In the genomic region with DNA sequence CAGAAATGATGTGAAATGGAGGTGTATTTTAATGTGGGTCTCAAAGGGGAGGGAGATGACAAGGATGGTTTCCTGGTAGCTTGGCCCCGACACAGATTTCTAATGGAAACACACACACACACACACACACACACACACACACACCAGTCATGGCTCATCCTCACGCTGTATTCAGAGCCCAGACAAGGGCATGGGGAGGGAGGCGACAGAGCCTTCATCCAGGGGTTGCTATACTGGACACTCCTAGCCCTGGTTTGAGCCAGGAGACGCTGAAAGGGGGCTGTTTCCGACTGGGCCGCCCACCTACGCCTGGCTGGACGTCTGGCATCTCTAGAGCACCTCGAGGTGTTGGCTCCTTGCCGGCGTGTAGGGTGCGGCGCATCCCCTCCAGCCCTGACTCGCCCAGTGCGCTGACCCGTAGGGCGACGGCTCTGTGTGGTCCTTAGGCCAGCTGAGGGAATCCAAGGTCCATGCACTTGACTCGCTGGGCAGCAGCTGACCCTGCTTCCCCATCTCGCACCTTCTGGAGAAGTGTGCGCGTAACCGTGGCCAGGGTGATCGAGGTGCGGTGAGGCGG, we compare ENCODE assay signal across 8 mouse cellular contexts. TPM values are rescaled to one million over a fixed set of nuclear protein-coding genes. Genes with fewer than 3 reads are reported as not detected.
DNase-seq lines count a peak whose midpoint lies in the region; ATAC-seq and TF ChIP-seq lines count a peak whose summit lies in the region.

Gene Dbndd2 (plus strand): TSS at position 426 of the 577 bp plus-strand sequence.

- H3K36me3 ChIP-seq in hindbrain, postnatal 0 days (ENCODE audit: insufficient read depth, low read length) = peaks cover 12% of the 10 kb centered on the region; the same call in 1 of the 2 replicates
- H3K36me3 ChIP-seq in limb, embryonic 10.5 days = no peaks in the 10 kb centered on the region
- H3K36me3 ChIP-seq in midbrain, embryonic 11.5 days (ENCODE audit: control insufficient read depth, insufficient read depth, low read length) = no peaks in the 10 kb centered on the region

- DNase-seq in cerebellum, adult 2 months = no peak
- no peak for DNase-seq in cerebellum, adult 18-20 months
- no peak for DNase-seq in adrenal gland, postnatal 4 days (ENCODE audit: low spot score in 2 of 2)
- peak; percentile 45 for DNase-seq in gastrocnemius, postnatal 14 days
- peak; percentile 30 for DNase-seq in hindbrain, postnatal 0 days (ENCODE audit: low spot score)
- peak; percentile 52 for DNase-seq in limb, embryonic 10.5 days (ENCODE audit: low spot score)
- DNase-seq in midbrain, embryonic 11.5 days (ENCODE audit: low spot score, missing footprints) = peak; percentile 92
- DNase-seq in urinary bladder, postnatal 4 days (ENCODE audit: low spot score in 2 of 2) = peak; percentile 42 to 75

- intact Hi-C loops in gastrocnemius, postnatal 14 days (cut with DNase I; ENCODE audit: low total_unique reads) = no loop called here

- H3K4me2 ChIP-seq in hindbrain, postnatal 0 days (ENCODE audit: low read depth, low read length) = peak within 1 kb of the TSS; percentile 98
- H3K4me2 ChIP-seq in midbrain, embryonic 11.5 days = peak within 1 kb of the TSS; percentile 100

- no peak; the same call in 1 of the 2 replicates for TF ChIP-seq POLR2A in cerebellum, adult 2 months (IDR thresholded peaks at IDR 0.05; ENCODE audit: borderline replicate concordance, insufficient read depth, low read length)

- H3K4me3 ChIP-seq in cerebellum, adult 2 months (replicated peaks; ENCODE audit: insufficient read depth, low read depth, low read length) = peak within 1 kb of the TSS; percentile 55
- peak within 1 kb of the TSS; percentile 63 for H3K4me3 ChIP-seq in hindbrain, postnatal 0 days (ENCODE audit: low read length)
- peak within 1 kb of the TSS; percentile 87 for H3K4me3 ChIP-seq in limb, embryonic 10.5 days
- H3K4me3 ChIP-seq in midbrain, embryonic 11.5 days (ENCODE audit: low read depth, low read length) = peak within 1 kb of the TSS; percentile 72

- no peak for TF ChIP-seq CTCF in cerebellum, adult 2 months (IDR thresholded peaks at IDR 0.05; ENCODE audit: borderline replicate concordance, insufficient read depth, low read depth, low read length)
- TF ChIP-seq CTCF in hindbrain, postnatal 0 days (IDR thresholded peaks at IDR 0.05; ENCODE audit: low read depth) = no peak

- H3K9ac ChIP-seq in hindbrain, postnatal 0 days (replicated peaks; ENCODE audit: low read length) = peak within 1 kb of the TSS; percentile 77
- peak within 1 kb of the TSS; percentile 72 for H3K9ac ChIP-seq in midbrain, embryonic 11.5 days (ENCODE audit: low read length)

- peak within 1 kb of the TSS; percentile 85 for H3K27ac ChIP-seq in cerebellum, adult 2 months (ENCODE audit: insufficient read depth, low read length)
- H3K27ac ChIP-seq in hindbrain, postnatal 0 days = peak within 1 kb of the TSS; percentile 72
- peak within 1 kb of the TSS; percentile 75 for H3K27ac ChIP-seq in limb, embryonic 10.5 days
- no peak within 1 kb of the TSS for H3K27ac ChIP-seq in midbrain, embryonic 11.5 days (ENCODE audit: low read depth, low read length)

- ATAC-seq in hindbrain, postnatal 0 days = peak; percentile 51
- peak; percentile 73 for ATAC-seq in midbrain, embryonic 11.5 days (ENCODE audit: low FRiP score)

- H3K9me3 ChIP-seq in hindbrain, postnatal 0 days (ENCODE audit: low read length) = no peaks in the 10 kb centered on the region
- H3K9me3 ChIP-seq in limb, embryonic 10.5 days (replicated peaks) = no peaks in the 10 kb centered on the region
- H3K9me3 ChIP-seq in midbrain, embryonic 11.5 days (ENCODE audit: control insufficient read depth, low read length) = no peaks in the 10 kb centered on the region

- 2% methylated on average over 26 of the region's 26 CpGs for WGBS in cerebellum, adult 2 months
- 1% methylated on average over 26 of the region's 26 CpGs for WGBS in hindbrain, postnatal 0 days
- WGBS in limb, embryonic 10.5 days = 1% methylated on average over 26 of the region's 26 CpGs
- WGBS in midbrain, embryonic 11.5 days = under 1% methylated on average over 25 of the region's 26 CpGs

- H3K4me1 ChIP-seq in cerebellum, adult 2 months (ENCODE audit: control insufficient read depth, insufficient read depth, low read length) = peaks cover 9% of the 10 kb centered on the region
- H3K4me1 ChIP-seq in hindbrain, postnatal 0 days (ENCODE audit: insufficient read depth, low read length) = no peaks in the 10 kb centered on the region
- peaks cover 22% of the 10 kb centered on the region for H3K4me1 ChIP-seq in limb, embryonic 10.5 days
- H3K4me1 ChIP-seq in midbrain, embryonic 11.5 days (ENCODE audit: control insufficient read depth, insufficient read depth, low read length) = peaks cover 9% of the 10 kb centered on the region

- H3K27me3 ChIP-seq in cerebellum, adult 2 months (ENCODE audit: control insufficient read depth, insufficient read depth, low read length) = no peaks in the 10 kb centered on the region
- no peaks in the 10 kb centered on the region for H3K27me3 ChIP-seq in hindbrain, postnatal 0 days (ENCODE audit: insufficient read depth, low read length)
- peaks cover 62% of the 10 kb centered on the region for H3K27me3 ChIP-seq in limb, embryonic 10.5 days (ENCODE audit: low read depth, poor library complexity, severe bottlenecking)
- peaks cover 20% of the 10 kb centered on the region for H3K27me3 ChIP-seq in midbrain, embryonic 11.5 days (ENCODE audit: control insufficient read depth, insufficient read depth, low read length)

RNA-seq across cellular contexts. Expression of gene Dbndd2, which starts in this region (rescaled TPM):
- polyA plus RNA-seq in cerebellum, adult 2 months (2012; rRNA removed) = 428 and 462 TPM in 2 replicates
- 10 to 100 TPM; 10.9 to 17.1 TPM for total RNA-seq in adrenal gland, postnatal 4 days (2021)
- total RNA-seq in gastrocnemius, postnatal 14 days (2021) = 10 to 100 TPM; 14.6 to 20.6 TPM
- total RNA-seq in hindbrain, postnatal 0 days (2014; rRNA removed) = 29.5 and 30.9 TPM in 2 replicates
- 37.2 and 38.0 TPM in 2 replicates for polyA plus RNA-seq in hindbrain, postnatal 0 days (2015; fragmentation: Nextera tagmentation; extraction: Ambion mirVana)
- polyA plus RNA-seq in limb, embryonic 10.5 days (2016; fragmentation: Nextera tagmentation; extraction: Ambion mirVana) = 0.70 and 2.1 TPM in 2 replicates
- 3.1 and 3.4 TPM in 2 replicates for polyA plus RNA-seq in midbrain, embryonic 11.5 days (2014; fragmentation: Nextera tagmentation; extraction: Ambion mirVana)

Comparison
In these comparisons a context has a peak if more than half of its experiments do, and no peak if none do; other contexts are left out.
1. RNA of gene Dbndd2 (polyA plus RNA-seq): 428 to 462 TPM in cerebellum, adult 2 months; 37.2 to 38.0 TPM in hindbrain, postnatal 0 days, 3.1 to 3.4 TPM in midbrain, embryonic 11.5 days and 0.70 to 2.1 TPM in limb, embryonic 10.5 days; every median in the first group is over 10 times any median in the second.
2. DNase-seq: peak in gastrocnemius, postnatal 14 days (single experiment), hindbrain, postnatal 0 days (single experiment), limb, embryonic 10.5 days (single experiment), midbrain, embryonic 11.5 days (single experiment) and urinary bladder, postnatal 4 days (2 of 2); none in cerebellum, adult 2 months (0 of 2), cerebellum, adult 18-20 months (0 of 2) and adrenal gland, postnatal 4 days (0 of 2).
3. Peak in every context shown above with its lines, with median percentiles within 50 percentile points of each other: H3K4me3 ChIP-seq.